Mouse (Mus musculus) kidney, adult 11 months (tissue): ENCODE data around the gene Drp2.

Experiments used
- DNase-seq: peaks from one replicate; pipeline ENCODE4 v3.0.0; 2022

Gene Drp2

GRCm38 (mm10) chrX:134403863-134404583, at the start of gene Drp2:
Gene Drp2, plus strand, starts transcription at chrX:134404551.
- no peak for DNase-seq

GRCm38 (mm10) chrX:134359336-134359735, 45.0 kb upstream of the Drp2 start:
- no peak for DNase-seq

- no peak for DNase-seq
These were observed 42.2 kb upstream of the Drp2 start for GRCm38 (mm10) chrX:134362156-134362555.

- DNase-seq, result no peak
These were observed 38.9 kb upstream of the Drp2 start for GRCm38 (mm10) chrX:134365421-134365820.

GRCm38 (mm10) chrX:134366547-134366946, 37.8 kb upstream of the Drp2 start:
- DNase-seq, result no peak

GRCm38 (mm10) chrX:134371279-134371678, 33.1 kb upstream of the Drp2 start:
- no peak for DNase-seq

- no peak for DNase-seq
These were observed 30.2 kb upstream of the Drp2 start for GRCm38 (mm10) chrX:134374190-134374589.

GRCm38 (mm10) chrX:134384896-134385295, 19.5 kb upstream of the Drp2 start:
- no peak for DNase-seq

GRCm38 (mm10) chrX:134398972-134399371, 5.4 kb upstream of the Drp2 start:
- DNase-seq, result no peak

GRCm38 (mm10) chrX:134404584-134404955, 219 bp downstream of the Drp2 start:
- DNase-seq, result no peak

GRCm38 (mm10) chrX:134409354-134409900, 5.1 kb downstream of the Drp2 start:
- DNase-seq, result no peak

GRCm38 (mm10) chrX:134412096-134412495, 7.7 kb downstream of the Drp2 start:
- no peak for DNase-seq

- no peak for DNase-seq
These were observed 15.7 kb downstream of the Drp2 start for GRCm38 (mm10) chrX:134420097-134420496.

GRCm38 (mm10) chrX:134424263-134424662, 19.9 kb downstream of the Drp2 start:
- DNase-seq, result no peak

- no peak for DNase-seq
These were observed 21.4 kb downstream of the Drp2 start for GRCm38 (mm10) chrX:134425798-134426197.

- DNase-seq, result no peak
These were observed 22.5 kb downstream of the Drp2 start for GRCm38 (mm10) chrX:134426819-134427218.

- no peak for DNase-seq
These were observed 23.0 kb downstream of the Drp2 start for GRCm38 (mm10) chrX:134427307-134427706.

- DNase-seq, result no peak
These were observed 70.8 kb downstream of the Drp2 start for GRCm38 (mm10) chrX:134474988-134475710.

- no peak for DNase-seq
These were observed 71.9 kb downstream of the Drp2 start, which contains the start of gene Taf7l for GRCm38 (mm10) chrX:134476290-134476689. Gene Taf7l, minus strand, starts transcription at chrX:134476490.

- DNase-seq, result no peak
These were observed 77.4 kb downstream of the Drp2 start for GRCm38 (mm10) chrX:134481720-134482119.

GRCm38 (mm10) chrX:134500651-134501050, 96.3 kb downstream of the Drp2 start:
- no peak for DNase-seq
